Mouse (Mus musculus) lung, adult 10 weeks (tissue): ENCODE results near the gene Dcaf8. TPM values are rescaled to one million over a fixed set of nuclear protein-coding genes. Genes with fewer than 3 reads are reported as not detected.

Source experiments
- polyA plus RNA-seq: library from polyadenylated mRNA; stranded (reverse); fragments of 350-450 nt; fragmentation: Illumina TruSeq; extraction: RNeasy Lipid Tissue Mini Kit (QIAGEN cat#74804); gene quantifications from one replicate; pipeline ENCODE4 v1.2.3, GENCODE M21; 2014; ENCODE audit warnings: low read depth, low replicate concordance; ENCODE audit not compliant: insufficient read depth

The Dcaf8 gene
- polyA plus RNA-seq: 44.6 TPM

DNA sequence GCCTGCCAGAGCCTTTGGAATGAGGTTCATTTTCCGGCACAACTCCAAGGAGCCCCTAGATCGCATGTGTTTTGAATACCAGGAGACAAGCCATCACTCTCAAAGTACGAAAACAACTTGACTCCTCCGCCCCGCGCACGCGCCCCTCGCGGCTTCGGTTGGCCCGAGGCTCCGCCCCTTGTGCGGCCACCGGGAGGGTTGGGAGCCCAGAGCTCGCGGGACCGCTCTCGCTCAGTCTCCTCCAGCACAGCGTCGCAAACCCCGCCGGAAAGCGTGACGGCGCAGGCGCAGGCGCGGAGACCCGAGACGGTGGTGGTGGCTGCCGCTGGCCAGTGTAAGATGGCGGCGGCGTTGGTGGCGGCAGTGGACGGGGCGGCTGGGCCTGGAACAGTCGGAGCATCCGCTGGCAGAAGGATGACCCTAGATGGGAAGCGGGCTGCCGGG is at the start of gene Dcaf8:
Dcaf8 (plus strand) TSS at position 250 of the 444 bp plus-strand sequence.

DNA sequence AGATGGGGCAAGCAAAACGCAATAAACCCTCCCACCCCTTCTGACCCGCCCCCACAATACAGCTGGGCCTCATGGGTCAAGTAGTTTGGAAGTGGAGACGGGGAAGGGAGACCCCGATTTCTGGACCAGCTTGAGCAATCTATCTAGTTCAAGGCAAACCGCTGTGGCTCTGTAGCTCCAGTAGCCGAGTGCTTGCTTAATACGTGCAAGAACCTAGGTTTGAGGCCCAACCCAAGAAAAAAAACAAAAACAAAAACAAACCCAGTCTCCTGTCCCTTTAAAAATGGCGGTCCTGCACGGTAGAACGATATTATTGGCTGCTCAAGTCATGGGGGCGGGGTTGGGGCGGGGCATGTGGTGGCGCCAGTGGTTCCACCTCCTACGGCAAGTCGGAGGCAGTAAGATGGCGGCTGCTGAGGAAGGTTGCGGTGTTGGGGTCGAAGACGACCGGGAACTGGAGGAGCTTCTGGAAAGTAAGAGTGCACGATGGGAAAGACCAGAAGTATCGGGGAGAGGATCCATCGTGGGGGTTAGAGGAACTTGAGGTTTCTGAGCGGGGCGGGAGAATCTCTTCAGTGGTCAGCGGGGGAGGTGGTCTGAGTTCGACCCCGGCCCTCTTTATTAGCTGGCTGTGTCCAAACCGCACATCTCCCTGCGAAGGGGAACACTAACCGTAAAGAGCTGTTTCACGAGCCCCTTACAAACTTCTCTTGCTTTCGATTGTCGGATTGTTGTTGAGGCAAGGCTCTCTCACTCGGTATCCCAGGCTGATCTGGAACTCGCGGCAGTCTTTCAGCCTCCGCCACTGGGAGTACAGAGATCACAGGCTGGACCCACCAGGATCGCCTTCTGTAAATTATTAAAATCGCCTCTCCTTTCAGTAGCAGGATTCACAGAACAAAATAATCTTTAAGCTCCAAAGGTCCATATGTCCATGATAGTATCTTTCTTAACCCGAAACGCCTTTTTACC is 21.2 kb upstream of the Dcaf8 start, which contains the start of gene Pex19:
Pex19 (plus strand) TSS at position 380 of the 972 bp plus-strand sequence.

DNA sequence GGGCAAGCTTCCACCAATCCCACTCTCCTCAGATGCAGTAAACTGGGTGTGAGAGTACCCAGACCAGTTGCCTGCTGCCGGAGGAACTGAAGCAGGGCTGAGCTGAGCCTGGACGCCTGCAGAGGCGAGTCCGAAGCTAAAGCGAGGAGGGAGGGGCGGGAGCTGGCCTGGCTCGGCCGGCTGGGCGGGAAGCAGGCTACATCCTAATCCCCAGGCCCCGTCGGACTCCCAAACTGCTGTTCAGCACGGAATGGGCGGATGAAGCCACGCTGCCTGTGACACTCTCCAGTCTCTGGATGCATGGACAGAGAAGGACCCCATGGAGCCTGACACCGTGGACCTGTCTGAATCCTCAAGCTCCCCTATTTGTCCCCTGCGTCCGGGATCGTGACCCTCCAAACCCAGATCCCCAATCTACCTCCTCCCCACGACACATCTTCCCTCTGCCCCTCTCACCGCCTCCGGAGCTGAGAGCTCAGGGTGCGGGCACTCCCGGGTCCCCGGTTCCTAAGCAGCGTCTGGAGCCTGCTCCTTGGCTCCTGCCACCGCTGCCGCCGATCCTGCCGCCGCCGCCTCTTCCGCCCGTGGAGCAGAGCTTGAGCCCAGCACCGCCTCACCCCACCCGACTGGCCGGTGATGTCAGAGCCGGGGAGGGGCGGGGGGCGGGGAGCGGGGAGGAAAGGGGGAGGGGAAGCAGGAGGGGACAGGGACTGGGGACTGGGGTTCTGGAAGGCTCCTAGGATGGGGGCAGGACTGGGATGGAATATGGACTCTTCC is 58.4 kb downstream of the Dcaf8 start, which contains the start of gene Pea15a:
Pea15a (minus strand) TSS at position 664 of the 777 bp plus-strand sequence.

DNA sequence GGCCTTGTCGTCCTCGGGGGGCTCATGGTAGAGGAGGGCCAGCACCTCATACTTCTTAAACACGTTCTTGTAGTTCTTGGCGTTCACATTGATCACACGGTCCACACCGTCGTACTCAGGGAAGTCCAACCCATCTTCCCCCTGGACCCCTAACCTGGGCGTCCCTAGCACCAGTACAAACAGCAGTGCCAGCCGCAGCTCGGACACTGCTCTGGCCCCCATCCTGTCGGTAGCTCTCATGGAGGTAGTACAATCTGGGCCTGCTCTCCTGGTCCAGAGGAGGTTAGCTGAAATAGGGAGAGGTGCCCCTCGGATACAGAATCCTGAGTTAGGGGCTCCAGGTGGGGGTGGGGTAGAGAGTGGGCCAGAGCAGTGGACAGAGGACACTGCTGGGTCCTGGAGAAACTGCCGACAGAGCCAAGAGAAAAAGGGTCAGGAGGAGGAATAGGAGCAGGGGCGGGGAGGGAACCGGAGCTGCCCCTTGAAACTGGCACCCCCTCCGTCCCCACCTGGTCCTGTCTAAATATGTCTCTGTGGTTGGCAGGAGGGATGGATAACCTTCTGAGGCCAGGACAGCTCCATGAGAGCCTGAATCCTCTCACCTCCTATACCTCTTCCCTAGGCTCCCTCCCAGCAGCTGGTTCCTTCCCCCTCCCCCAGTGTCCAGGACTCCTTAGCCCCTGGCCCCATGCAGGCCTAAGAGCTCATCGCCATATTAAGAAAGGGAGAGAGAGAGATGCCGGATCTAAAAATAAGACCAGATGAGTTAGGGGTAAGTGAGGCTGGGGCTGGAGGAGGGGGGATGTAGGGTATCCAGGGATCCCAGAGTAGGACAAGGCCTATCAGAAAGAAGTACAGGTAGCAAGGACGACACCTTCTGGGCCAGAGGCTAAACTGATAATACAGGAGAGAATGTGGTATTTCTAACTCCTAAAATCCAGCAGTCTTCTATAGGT is 71.8 kb downstream of the Dcaf8 start, which contains the start of gene Casq1:
Casq1 (minus strand) TSS at position 418 of the 956 bp plus-strand sequence.

Other genes starting within 250 kb of the Dcaf8 start
- 5.8 TPM for gene Slamf6, start 230.6 kb upstream of the Dcaf8 start, polyA plus RNA-seq
- 1.7 TPM for gene Vangl2, start 119.6 kb upstream of the Dcaf8 start, polyA plus RNA-seq
- not detected for gene Nhlh1, start 90.5 kb upstream of the Dcaf8 start, polyA plus RNA-seq
- gene Copa, start 65.6 kb upstream of the Dcaf8 start, polyA plus RNA-seq: 70.4 TPM
- gene Ncstn, start 65.3 kb upstream of the Dcaf8 start, polyA plus RNA-seq: 40.9 TPM
- gene Pex19, start 21.3 kb upstream of the Dcaf8 start, polyA plus RNA-seq: 51.8 TPM
- 148 TPM for gene Pea15a, start 58.7 kb downstream of the Dcaf8 start, polyA plus RNA-seq
- 2.0 TPM for gene Casq1, start 71.8 kb downstream of the Dcaf8 start, polyA plus RNA-seq
- gene Atp1a4, start 110.3 kb downstream of the Dcaf8 start, polyA plus RNA-seq: not detected
- 20.4 TPM for gene Igsf8, start 113.6 kb downstream of the Dcaf8 start, polyA plus RNA-seq
- 34.3 TPM for gene Atp1a2, start 150.0 kb downstream of the Dcaf8 start, polyA plus RNA-seq
- gene Kcnj9, start 181.2 kb downstream of the Dcaf8 start, polyA plus RNA-seq: not detected
- gene Kcnj10, start 193.1 kb downstream of the Dcaf8 start, polyA plus RNA-seq: 0.08 TPM
- gene Pigm, start 228.5 kb downstream of the Dcaf8 start, polyA plus RNA-seq: 4.4 TPM